Mouse (Mus musculus): ENCODE measurements around the gene Prss45. TPM values are rescaled to one million over a fixed set of nuclear protein-coding genes. Genes with fewer than 3 reads are reported as not detected.
"Not testable (repeated sequence)": the region's sequence is repeated elsewhere in the genome, so short reads cannot be mapped to it uniquely, and the experiment has no call there.

Prss45 gene
- not detected in 2 replicates for polyA plus RNA-seq (2015; fragmentation: Nextera tagmentation; extraction: Ambion mirVana)

DNA sequence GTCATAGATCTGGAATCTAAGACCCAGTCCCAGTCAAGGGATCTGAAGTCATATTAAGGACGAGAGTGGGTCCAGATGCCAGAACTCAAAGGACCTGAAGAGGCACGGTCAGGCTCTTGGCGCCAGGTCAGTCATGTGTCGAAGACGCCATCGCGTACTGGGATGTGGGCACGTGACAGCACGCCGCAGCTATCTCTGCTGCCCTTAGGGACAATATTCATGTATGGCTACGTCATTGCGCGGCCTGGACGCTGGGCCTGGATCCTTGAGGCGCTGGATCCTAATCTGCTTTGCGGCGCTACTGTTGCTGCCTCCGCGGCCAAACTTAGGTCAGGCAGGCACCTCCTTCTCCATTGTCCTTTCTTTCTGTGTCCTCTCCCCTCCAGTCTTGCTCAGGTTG is at the start of gene Prss45:
TSS of gene Prss45 (plus strand) at position 178 of the 400 bp plus-strand sequence.
- ATAC-seq (replicated peaks; ENCODE audit: low FRiP score) = no peak
- Histone ChIP-seq H3K36me3 (no peaks in the 10 kb centered on the region), H3K9ac (no peak within 1 kb of the TSS), H3K4me3 (replicated peaks) (no peak within 1 kb of the TSS), H3K4me1 (no peaks in the 10 kb centered on the region), H3K27me3 (no peaks in the 10 kb centered on the region), H3K9me3 (replicated peaks) (no peaks in the 10 kb centered on the region), H3K27ac (no peak within 1 kb of the TSS), H3K4me2 (peak within 1 kb of the TSS; percentile 25; the same call in 1 of the 2 replicates)
- 89% methylated on average over 19 of the region's 19 CpGs for WGBS

DNA sequence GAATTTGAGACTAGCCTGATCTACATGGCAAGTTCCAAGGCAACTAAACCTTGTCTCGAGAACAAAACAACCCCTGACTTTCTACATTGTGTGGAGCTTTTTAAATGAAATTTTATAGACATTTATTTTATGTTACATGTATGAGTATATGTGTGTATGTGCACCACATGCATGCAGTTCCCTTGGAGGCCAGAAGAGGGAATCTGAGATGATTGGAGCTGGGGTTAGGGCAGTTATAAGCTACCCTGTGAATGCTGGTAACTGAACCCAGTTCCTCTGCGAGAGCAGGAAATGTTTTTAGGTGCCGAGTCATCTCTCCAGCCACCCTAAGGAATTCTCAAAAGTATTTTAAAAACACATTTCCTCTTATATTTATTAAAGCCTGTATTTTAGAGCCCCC is 46.2 kb upstream of the Prss45 start:
- Histone ChIP-seq H3K4me3 (replicated peaks) (no peak overlapping the region), H3K36me3 (no peaks in the 10 kb centered on the region), H3K27ac (no peak overlapping the region), H3K4me1 (no peaks in the 10 kb centered on the region), H3K4me2 (no peak overlapping the region), H3K9me3 (replicated peaks) (no peaks in the 10 kb centered on the region; the same call in 1 of the 2 replicates), H3K27me3 (no peaks in the 10 kb centered on the region), H3K9ac (no peak overlapping the region)
- ATAC-seq (replicated peaks; ENCODE audit: low FRiP score) = no peak
- 94% methylated on average over 3 of the region's 3 CpGs for WGBS

DNA sequence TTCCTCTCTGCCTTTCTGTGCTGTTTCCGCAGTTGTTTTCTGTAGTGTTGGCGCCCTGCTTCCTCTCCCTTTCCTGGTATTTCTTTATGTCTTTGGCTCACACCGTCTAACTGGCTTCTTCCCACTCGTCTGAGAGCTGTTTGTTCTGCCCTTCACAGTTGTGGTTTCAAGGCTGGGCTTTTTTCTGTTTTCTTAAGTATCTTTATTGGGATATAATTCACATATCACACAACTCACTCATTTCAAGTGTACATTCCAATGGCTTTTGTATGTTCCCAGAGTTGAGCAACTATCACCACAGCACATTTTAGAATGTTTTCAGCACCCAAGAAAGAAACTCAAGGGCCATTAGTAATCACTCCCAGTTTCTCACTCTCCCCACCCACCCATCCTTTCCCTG is 43.9 kb upstream of the Prss45 start:
- H3K27ac ChIP-seq = no peak overlapping the region
- H3K9me3 ChIP-seq (replicated peaks) = no peaks in the 10 kb centered on the region; the same call in 1 of the 2 replicates
- no peaks in the 10 kb centered on the region for H3K27me3 ChIP-seq
- 71% methylated on average over 4 of the region's 4 CpGs for WGBS
- no peaks in the 10 kb centered on the region for H3K4me1 ChIP-seq
- ATAC-seq (replicated peaks; ENCODE audit: low FRiP score) = no peak
- no peak overlapping the region for H3K9ac ChIP-seq
- no peaks in the 10 kb centered on the region for H3K36me3 ChIP-seq
- H3K4me3 ChIP-seq (replicated peaks) = no peak overlapping the region
- no peak overlapping the region for H3K4me2 ChIP-seq

GRCm38 (mm10) chr9:110797013-110797412 is 37.4 kb upstream of the Prss45 start:
- no peaks in the 10 kb centered on the region for H3K27me3 ChIP-seq
- H3K36me3 ChIP-seq = no peaks in the 10 kb centered on the region
- 81% methylated on average over 10 of the region's 10 CpGs for WGBS
- no peak overlapping the region for H3K9ac ChIP-seq
- no peak for ATAC-seq (replicated peaks; ENCODE audit: low FRiP score)
- no peaks in the 10 kb centered on the region for H3K4me1 ChIP-seq
- H3K27ac ChIP-seq = no peak overlapping the region
- no peaks in the 10 kb centered on the region for H3K9me3 ChIP-seq (replicated peaks)
- H3K4me3 ChIP-seq (replicated peaks) = no peak overlapping the region
- H3K4me2 ChIP-seq = no peak overlapping the region

GRCm38 (mm10) chr9:110797866-110798265 is 36.5 kb upstream of the Prss45 start, which contains the start of gene Prss42:
Gene Prss42, plus strand, starts transcription at chr9:110798166.
- WGBS = 95% methylated on average over 14 of the region's 14 CpGs

GRCm38 (mm10) chr9:110800834-110801479 is 33.4 kb upstream of the Prss45 start:
- no peaks in the 10 kb centered on the region for H3K27me3 ChIP-seq
- no peak overlapping the region for H3K4me2 ChIP-seq
- ATAC-seq (replicated peaks; ENCODE audit: low FRiP score) = no peak
- 92% methylated on average over 8 of the region's 8 CpGs for WGBS
- no peaks in the 10 kb centered on the region for H3K4me1 ChIP-seq
- no peak overlapping the region for H3K27ac ChIP-seq
- H3K4me3 ChIP-seq (replicated peaks) = no peak overlapping the region
- H3K36me3 ChIP-seq = no peaks in the 10 kb centered on the region
- H3K9ac ChIP-seq = no peak overlapping the region
- H3K9me3 ChIP-seq (replicated peaks) = no peaks in the 10 kb centered on the region

More at GRCm38 (mm10) chr9:110797866-110798265, 36.5 kb upstream of the Prss45 start, which contains the start of gene Prss42:
- Histone ChIP-seq H3K27ac (no peak within 1 kb of the TSS), H3K9ac (no peak within 1 kb of the TSS), H3K9me3 (replicated peaks) (no peaks in the 10 kb centered on the region), H3K36me3 (no peaks in the 10 kb centered on the region), H3K4me2 (no peak within 1 kb of the TSS), H3K4me1 (no peaks in the 10 kb centered on the region), H3K27me3 (no peaks in the 10 kb centered on the region), H3K4me3 (replicated peaks) (no peak within 1 kb of the TSS)
- ATAC-seq (replicated peaks; ENCODE audit: low FRiP score) = no peak

DNA sequence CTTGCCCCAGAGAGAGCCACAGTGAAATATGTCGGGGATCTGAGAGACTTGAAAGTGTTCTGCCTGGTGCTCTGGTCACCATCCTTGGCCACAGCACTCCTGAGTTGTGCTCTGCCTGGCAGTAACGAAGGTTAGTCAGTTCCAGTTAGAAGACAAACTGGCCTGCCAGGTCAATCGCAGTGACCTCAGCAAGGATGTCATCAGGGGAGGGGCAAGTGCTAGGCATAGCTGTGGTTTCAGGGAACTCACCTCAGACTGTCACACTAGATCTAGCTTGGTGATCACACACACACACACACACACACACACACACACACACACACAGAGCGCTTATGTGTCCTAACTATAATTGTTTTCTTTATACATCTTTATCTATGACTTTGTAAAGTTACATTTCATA is 31.1 kb upstream of the Prss45 start:
- Histone ChIP-seq H3K27ac (no peak overlapping the region), H3K4me2 (no peak overlapping the region), H3K27me3 (no peaks in the 10 kb centered on the region), H3K9me3 (replicated peaks) (no peaks in the 10 kb centered on the region), H3K9ac (no peak overlapping the region), H3K4me1 (no peaks in the 10 kb centered on the region), H3K36me3 (no peaks in the 10 kb centered on the region), H3K4me3 (replicated peaks) (no peak overlapping the region)
- 59% methylated on average over 4 of the region's 4 CpGs for WGBS
- no peak for ATAC-seq (replicated peaks; ENCODE audit: low FRiP score)

- no peak overlapping the region for H3K4me2 ChIP-seq
- H3K9ac ChIP-seq = no peak overlapping the region
- no peak overlapping the region for H3K4me3 ChIP-seq (replicated peaks)
- no peaks in the 10 kb centered on the region for H3K9me3 ChIP-seq (replicated peaks)
- H3K27ac ChIP-seq = no peak overlapping the region
- no peaks in the 10 kb centered on the region for H3K36me3 ChIP-seq
- WGBS = 79% methylated on average over 4 of the region's 4 CpGs
- no peaks in the 10 kb centered on the region for H3K4me1 ChIP-seq
- ATAC-seq (replicated peaks; ENCODE audit: low FRiP score) = no peak
- no peaks in the 10 kb centered on the region for H3K27me3 ChIP-seq
These were observed 24.3 kb upstream of the Prss45 start for GRCm38 (mm10) chr9:110810051-110810450.

GRCm38 (mm10) chr9:110813789-110814188 is 20.6 kb upstream of the Prss45 start, which contains the start of gene Prss44:
Gene Prss44, plus strand, starts transcription at chr9:110813994.
- no peaks in the 10 kb centered on the region for H3K36me3 ChIP-seq
- no peaks in the 10 kb centered on the region for H3K27me3 ChIP-seq
- no peak within 1 kb of the TSS for H3K4me3 ChIP-seq (replicated peaks)
- H3K9ac ChIP-seq = no peak within 1 kb of the TSS
- ATAC-seq (replicated peaks; ENCODE audit: low FRiP score) = no peak
- no peak within 1 kb of the TSS for H3K4me2 ChIP-seq
- no peaks in the 10 kb centered on the region for H3K4me1 ChIP-seq
- no peak within 1 kb of the TSS for H3K27ac ChIP-seq
- 62% methylated on average over 18 of the region's 18 CpGs for WGBS
- H3K9me3 ChIP-seq (replicated peaks) = no peaks in the 10 kb centered on the region

GRCm38 (mm10) chr9:110820546-110820945 is 13.8 kb upstream of the Prss45 start:
- not testable (repeated sequence) for H3K4me3 ChIP-seq (replicated peaks); H3K4me1 ChIP-seq; H3K9ac ChIP-seq; H3K27ac ChIP-seq; H3K4me2 ChIP-seq; H3K36me3 ChIP-seq; H3K9me3 ChIP-seq (replicated peaks); ATAC-seq (replicated peaks; ENCODE audit: low FRiP score); H3K27me3 ChIP-seq

DNA sequence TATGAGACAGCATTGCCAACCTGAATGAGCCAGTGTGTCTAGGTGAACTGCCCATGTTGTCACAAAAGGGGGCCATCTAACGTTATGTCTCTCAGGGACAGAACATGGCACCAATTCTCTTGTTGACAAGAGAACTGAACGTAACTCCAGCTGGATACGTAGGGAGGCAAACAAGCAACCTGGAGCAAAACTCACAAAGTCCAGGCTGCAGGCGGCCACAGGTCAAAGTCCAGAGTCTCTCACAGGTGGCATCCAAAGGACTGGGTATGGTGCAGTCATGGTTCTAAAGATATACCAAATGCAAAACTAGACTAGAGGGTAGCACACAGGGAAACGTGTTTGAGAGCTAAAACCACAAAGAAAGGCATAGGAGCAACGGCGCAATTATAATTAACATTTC is 13.0 kb upstream of the Prss45 start:
- no peak overlapping the region for H3K9ac ChIP-seq
- no peaks in the 10 kb centered on the region for H3K27me3 ChIP-seq
- H3K4me1 ChIP-seq = no peaks in the 10 kb centered on the region
- H3K9me3 ChIP-seq (replicated peaks) = no peaks in the 10 kb centered on the region
- no peak for ATAC-seq (replicated peaks; ENCODE audit: low FRiP score)
- WGBS = 82% methylated on average over 7 of the region's 7 CpGs
- no peak overlapping the region for H3K4me2 ChIP-seq
- no peak overlapping the region for H3K4me3 ChIP-seq (replicated peaks)
- no peaks in the 10 kb centered on the region for H3K36me3 ChIP-seq
- H3K27ac ChIP-seq = no peak overlapping the region

DNA sequence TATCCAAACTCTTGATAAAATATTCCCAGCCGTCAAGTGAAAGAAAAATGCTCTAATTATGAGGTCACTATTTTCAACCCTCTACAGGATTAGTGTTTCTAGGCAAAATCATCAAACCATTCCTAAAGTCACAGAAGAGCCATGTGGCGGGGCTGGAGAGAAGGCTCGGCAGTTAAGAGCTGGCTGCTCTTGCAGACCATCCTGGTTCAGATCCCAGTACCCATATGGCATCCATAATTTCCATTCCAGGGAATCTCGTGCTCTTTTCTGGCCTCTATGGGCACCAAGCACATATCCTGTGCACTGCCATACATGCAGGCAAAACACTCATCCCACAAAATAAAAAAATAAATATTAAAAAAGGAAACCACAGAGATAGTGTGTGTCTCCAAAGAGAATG is 9.0 kb upstream of the Prss45 start:
- H3K27me3 ChIP-seq = 0 out of 2 replicates have a peak, but pooled peaks cover 3% of the 10 kb centered on the region

GRCm38 (mm10) chr9:110825832-110826231 is 8.6 kb upstream of the Prss45 start:
- Histone ChIP-seq H3K27me3 (0 out of 2 replicates have a peak, but pooled peaks cover 3% of the 10 kb centered on the region), H3K9ac (no peak overlapping the region), H3K4me2 (no peak overlapping the region), H3K9me3 (replicated peaks) (no peaks in the 10 kb centered on the region), H3K4me3 (replicated peaks) (no peak overlapping the region), H3K36me3 (no peaks in the 10 kb centered on the region), H3K27ac (no peak overlapping the region), H3K4me1 (no peaks in the 10 kb centered on the region)
- ATAC-seq (replicated peaks; ENCODE audit: low FRiP score) = no peak
- WGBS = 73% methylated on average over 7 of the region's 7 CpGs

More for the DNA sequence above, 9.0 kb upstream of the Prss45 start:
- Histone ChIP-seq H3K36me3 (no peaks in the 10 kb centered on the region), H3K4me1 (no peaks in the 10 kb centered on the region), H3K27ac (no peak overlapping the region), H3K9ac (no peak overlapping the region), H3K4me2 (no peak overlapping the region), H3K9me3 (replicated peaks) (no peaks in the 10 kb centered on the region), H3K4me3 (replicated peaks) (no peak overlapping the region)
- WGBS = 86% methylated on average over 4 of the region's 4 CpGs
- ATAC-seq (replicated peaks; ENCODE audit: low FRiP score) = no peak

All from kidney, embryonic 15.5 days (tissue).